Mouse (Mus musculus) adipocyte (in vitro differentiated cells): Measurements from ENCODE around the gene Auts2.

Experiments
- DNase-seq: peaks from one replicate; pipeline ENCODE4 v3.0.0-alpha.2; 2016; ENCODE audit warnings: low spot score

The Auts2 gene

DNA sequence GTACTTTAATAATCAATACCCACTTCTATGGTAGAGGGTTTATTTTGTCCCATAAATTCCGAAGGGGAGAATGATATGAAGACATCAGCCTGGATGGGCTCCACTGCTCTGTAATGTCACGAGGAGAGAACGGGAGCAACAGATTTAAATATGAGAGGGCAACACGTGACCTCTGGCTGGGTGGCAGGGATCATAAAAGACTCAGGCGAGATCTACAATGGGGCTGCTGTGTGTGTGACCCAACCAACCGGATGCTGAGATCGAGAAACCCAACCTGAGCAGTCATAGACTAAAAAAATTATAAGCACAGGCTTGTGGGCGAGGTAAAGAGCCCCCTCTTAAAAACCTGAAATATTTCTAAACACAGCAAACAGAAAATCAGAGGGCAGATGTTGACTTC is 753.5 kb downstream of the Auts2 start:
- no peak for DNase-seq

DNA sequence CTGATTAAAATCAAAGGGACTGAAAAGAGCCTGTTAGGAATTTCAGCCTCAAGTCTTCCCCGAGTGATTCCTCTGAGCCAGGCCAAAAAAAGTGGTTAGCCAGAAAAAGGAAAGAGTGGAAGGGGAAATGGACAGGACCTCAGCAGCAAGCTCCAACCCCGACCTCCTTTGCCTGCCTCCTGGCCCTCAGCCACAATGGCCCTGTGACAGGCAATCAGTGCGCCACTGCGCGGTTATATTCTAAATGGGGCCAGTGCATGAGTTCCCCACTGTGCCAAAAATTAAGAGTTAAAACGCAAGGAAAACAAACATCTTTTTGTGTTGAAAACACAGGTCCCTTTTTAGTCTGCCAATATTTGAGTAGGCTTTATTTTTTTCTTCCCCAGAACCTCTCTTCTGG is 755.1 kb downstream of the Auts2 start:
- DNase-seq: no peak

DNA sequence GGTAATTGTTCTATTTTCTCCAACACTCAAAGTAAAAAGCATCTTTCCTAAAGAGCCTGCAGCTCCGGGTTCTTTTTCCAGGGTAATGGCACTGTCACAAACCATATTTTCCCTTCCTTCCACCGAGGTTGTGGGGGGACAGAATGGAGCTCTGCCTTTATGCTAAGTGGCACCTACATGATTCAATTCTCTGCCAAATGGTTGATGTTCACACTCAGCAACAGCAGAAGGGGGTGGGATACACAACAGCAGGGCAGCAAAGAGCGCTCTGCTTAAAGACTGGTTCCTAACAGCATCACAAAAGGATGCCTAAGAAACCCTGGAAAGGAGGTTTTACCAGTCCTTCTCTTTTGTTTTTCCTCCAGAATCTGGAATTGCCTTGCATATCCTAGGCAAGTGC is 759.9 kb downstream of the Auts2 start:
- no peak for DNase-seq

DNA sequence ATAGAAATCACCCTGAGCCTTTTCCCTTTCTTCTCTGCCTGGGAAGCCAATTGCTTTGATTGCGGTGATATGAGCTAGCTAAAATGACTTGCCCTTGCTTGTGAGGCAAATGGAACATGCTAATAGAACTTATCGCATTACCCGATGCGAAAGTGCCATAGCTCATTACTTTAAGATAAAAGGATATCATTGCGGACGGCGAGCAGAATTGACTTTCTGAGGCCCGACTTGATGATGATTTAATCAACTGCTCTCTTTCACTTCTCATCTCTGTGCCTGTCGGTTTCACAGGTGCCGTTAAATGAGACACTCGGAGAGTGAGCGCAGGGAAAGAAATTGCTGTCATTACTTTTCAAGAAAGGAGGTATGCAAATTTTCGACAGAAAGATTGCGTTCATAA is 762.1 kb downstream of the Auts2 start:
- DNase-seq: no peak

DNA sequence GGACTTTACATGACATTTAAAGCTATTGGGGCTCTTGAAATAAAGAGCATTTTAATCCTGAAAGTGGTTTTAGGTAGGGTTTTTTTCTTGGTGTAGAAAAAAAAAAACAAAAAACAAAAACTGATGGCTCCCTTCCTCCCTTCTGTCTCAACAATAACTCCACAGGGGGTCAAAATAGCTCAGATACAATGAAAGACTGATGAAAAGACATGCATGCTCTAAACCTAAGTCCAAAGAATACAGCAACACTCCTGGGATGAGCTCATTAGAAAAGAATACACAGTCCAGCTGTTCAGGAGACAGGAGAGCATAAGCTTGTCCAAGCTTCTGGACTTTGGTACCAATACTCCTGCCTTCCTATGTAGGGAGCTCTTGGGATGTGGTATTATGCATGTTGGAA is 764.0 kb downstream of the Auts2 start:
- no peak for DNase-seq

DNA sequence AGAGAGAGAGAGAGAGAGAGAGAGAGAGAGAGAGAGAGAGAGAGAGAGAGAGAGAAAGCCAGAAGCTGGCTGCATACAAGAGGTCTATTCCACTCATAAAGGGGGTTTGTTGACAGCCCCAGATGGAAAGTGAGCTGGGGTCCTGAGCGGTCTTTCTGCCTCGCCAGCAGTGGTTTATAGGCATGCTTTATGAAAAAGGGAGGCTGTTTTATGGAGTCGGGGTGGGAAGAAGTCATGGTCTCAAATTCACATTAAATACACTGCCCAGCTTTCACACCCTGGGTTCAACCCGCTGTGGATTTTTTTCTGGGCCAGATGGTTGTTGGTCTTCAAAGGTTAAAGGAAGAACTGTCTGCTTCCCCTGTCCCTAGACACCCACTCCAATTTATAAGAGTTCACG is 767.5 kb downstream of the Auts2 start:
- DNase-seq: no peak

DNA sequence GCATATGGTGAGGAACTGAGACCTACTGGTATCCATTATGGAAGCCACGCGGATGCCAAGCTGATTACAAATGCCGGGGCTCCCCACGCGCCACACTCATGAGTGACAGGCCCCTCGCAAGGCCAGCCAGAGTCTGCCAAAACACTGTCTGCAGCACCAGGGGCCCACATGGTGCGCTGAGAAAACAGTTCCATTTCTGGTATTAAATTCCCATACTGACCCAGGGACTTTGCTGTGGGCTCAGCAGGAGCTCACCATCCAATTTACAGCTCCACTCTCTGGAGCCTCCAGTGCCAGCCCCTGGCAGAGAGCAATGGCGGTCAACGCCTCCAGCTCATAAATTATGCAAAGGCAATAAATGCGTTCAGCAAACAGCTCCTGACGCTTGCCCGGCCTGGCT is 767.9 kb downstream of the Auts2 start:
- DNase-seq: no peak

DNA sequence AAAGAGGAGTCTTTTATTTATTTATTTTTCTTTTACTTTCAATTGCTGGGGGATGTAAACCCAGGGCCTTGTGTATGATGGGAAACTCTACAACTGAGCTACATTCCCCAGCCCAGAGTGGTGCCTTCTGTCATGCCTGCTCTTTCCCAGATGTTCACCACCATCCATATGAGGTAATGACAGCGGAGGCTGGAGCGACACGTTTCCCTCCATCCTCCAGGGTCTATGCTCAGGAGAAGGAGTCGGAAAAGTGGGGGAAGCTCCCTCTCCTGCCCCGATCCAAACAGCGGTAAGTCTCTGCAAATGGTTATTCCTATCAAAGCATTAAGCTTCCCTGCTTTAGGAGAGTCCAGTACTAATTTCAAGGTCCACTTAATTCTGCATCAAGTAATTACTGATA is 768.4 kb downstream of the Auts2 start:
- no peak for DNase-seq

DNA sequence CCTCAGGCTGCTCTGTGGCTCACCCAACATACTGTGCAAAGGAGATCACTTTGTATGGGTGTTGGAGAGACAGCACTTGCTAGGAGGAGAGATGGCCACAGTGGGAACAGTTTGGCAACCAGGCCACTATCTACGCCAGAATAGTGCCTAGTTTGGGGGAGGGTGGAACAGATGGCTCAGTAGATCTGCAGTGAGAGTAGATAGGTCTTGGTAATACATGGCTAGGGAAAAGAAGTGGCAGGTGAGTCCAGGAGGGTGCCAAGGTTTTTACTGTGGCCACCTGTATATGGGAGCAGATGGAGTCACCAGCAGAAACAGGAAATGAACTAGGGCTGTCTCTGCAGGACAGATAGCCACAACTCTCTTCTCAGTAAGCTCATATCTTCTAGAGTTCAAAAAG is 770.5 kb downstream of the Auts2 start:
- no peak for DNase-seq

DNA sequence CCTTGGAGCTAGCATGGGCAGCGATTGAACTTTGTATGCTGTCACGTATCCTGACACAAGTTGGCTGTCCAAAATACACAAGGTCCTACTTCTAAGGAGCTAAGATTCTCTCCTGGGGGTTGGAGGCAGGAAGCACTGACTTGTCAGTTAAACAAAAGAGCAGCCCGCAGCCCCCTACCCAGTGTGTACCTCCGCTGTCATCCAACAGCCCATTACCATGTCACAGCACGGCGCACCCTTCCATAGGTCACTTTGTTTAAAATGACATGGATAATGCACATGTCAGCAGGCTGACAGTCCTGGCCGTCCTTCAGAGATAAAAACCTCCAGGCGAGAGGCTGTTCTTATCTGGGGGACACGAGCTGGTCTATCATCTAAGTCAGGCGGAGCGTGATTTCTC is 773.9 kb downstream of the Auts2 start:
- no peak for DNase-seq

DNA sequence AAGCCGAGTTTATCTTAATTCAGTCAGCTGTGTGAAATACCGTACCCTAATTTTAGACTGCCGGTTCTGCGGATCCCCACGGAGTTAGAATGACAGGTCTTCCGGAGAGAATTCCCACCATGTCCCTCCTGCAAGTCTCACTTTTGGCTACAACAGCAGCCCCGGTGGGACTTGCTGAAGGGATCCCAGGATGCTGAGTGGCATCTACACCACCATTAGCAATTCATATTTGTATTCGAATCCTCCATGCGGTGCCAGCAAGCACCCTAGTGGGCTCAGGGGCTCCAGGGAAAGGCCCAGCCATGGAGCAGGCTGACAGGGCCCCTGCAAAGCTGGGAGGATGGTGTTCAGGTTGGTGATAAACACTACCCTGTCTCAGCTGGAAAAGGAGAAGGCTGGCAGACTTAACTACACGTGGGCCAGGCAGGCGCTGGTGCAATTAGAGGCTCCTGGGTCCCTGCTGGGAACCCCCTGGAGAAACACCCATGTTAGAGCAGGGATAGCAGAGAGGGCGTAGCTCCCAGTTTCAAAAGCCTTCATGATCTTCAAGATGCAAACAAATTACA is 775.4 kb downstream of the Auts2 start:
- DNase-seq: no peak

DNA sequence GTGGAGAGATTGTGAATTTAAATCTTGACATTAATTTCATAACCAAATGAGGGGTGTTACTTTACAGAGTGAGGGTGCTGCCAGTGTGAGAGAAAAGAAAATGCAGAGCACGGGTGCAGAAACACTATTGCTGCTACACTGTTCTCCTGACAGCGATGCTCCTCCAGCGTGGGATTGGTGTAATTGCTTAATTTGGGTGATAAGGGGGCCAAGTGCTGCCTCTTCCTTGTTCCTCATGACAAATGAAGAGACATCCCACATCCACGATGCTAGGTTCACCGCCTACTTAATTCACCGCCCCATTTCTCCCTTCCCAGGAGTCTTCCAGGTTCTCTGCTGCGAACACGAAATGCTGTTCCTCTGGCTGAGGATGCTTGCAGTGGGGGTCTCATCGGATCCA is 776.0 kb downstream of the Auts2 start:
- no peak for DNase-seq

DNA sequence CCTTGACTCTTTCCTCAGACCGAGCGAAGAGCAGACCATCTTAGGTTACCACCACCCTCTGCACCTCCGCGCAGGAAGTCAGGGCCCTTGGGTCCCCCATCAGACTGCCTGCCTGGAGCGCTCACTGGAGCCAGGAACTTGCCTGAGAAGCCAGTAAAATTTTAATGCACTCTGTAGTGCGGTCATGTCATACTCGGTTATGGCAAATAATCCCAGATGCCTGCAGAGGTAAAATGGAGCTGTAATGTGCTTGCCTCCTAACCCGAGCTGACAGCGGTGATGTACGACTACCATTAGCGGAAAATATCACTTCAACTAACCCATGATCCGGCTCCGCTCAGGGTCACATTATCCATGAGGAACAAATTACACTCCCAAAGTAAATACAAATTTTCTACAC is 783.7 kb downstream of the Auts2 start:
- no peak for DNase-seq

DNA sequence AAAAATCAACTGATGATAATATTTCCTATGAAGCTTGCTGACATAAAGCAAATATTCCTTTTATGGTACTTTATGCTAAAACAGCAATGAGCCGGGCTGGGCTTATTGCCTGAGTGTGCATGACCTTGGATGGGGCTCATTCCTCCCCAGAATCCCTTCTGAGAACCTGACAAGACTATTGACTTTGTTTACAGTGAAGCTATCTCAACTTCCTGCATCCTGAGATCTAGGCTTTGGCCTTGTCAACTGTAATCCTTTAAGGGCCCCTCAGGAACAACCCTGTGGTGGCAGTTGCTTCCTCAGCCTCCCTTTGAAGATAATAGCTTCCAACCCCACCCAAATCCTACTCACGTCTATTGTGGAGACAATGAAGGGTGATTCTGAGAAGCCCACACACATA is 792.8 kb downstream of the Auts2 start:
- no peak for DNase-seq

DNA sequence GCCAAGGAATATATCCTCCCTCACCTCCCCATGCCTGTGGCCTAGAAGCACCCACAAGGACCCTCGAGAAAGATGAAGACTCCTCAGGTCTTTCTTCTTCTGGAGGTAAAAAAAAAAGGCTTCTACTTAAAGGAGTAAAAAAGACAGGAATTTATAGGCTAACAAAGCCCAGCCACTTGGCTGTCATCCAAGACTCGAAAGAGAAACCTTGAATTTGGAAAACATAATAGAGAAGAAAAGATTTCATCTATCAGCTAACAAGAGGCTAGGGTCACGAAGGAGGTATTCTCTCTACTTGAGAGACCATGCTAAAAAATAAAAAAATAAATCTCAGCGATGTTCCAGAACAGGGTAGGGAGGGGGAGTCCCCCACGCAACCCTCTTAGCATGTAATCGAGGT is 793.9 kb downstream of the Auts2 start:
- DNase-seq: no peak

DNA sequence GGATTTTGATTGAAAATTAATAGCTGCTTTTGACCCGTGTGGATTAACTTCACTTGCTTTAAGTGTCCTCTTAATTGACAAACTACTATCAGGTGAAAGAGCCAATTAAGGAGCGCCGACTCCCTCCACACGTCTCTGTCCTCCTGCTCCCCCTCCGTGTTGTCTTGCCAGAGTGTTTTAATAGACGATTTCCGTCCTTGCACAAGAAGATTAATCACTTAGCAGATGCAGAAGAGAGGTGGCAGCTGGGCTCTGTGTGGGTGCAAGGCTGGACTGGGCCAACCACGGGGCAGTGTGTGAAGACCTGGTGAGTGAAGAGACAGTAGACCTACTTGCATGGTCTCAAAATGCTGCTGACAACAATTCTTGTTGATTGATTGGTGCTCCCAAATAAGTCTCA is 800.1 kb downstream of the Auts2 start:
- no peak for DNase-seq

DNA sequence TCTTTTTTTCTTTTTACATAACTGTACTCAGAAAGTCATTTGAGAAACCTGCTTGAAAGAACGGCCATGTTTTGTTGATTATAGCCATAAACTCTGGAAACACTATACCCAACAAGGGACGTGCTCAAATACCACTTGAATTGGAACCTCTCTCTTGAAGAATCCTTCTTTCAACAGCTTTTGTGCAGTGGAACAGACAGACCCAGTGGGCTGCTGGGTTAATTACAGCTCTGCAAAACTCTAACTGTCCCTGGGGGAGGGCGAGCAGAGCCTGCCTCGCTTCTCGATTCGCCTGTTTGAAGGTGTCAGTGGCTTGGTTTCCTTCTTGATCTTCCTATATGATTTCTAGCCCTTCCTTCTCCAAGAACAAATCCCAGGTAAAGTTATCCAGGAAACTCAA is 805.7 kb downstream of the Auts2 start:
- DNase-seq: no peak

DNA sequence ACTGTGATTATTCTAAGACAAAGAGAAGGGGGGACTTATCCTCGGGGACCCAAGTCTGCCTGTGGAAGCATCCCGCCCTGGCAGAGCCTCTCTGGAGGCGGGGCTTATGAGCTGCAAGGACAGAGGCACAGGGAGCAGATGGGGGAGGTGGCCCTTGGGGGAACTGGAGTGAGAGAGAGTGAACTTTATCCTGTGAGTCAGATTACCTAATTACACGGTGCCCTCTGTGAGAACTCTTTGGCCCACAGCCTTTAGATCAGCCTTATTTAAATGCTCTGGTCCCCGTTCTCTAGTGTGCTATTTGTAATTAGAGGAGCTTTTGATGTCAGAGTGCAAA is 809.9 kb downstream of the Auts2 start:
- DNase-seq: no peak

DNA sequence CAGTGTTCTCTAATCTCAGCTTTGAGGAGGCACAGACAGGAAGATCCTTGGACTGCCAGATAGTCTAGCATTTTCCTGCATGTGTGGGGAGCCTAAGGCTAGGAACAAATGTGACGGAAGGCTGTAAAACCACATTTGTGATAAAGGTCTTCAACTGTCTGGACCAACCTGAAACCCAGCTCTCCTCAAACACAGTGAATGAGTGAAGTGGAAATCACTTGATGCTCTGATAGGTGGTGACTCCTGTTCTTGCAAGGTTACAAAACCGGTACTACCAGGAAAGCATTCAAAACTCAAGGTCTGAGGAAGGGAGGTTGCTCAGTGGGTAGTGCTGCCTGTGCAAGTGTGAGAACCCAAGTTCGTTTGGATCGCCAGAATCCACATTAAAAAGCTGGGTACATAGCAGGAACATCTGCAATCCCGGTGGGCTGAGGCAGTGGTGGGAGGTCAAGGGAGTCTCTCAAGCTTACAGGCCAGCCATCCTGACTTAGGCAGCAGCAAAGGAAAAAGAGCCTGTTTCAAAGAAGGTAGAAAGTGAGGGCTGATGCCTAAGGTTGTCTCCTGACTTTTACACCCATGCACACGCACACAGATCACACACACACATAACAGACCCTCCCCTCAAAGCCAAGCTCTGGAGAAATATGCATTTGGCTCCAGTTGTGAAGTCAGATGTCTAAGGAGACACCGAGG is 810.4 kb downstream of the Auts2 start:
- no peak for DNase-seq

DNA sequence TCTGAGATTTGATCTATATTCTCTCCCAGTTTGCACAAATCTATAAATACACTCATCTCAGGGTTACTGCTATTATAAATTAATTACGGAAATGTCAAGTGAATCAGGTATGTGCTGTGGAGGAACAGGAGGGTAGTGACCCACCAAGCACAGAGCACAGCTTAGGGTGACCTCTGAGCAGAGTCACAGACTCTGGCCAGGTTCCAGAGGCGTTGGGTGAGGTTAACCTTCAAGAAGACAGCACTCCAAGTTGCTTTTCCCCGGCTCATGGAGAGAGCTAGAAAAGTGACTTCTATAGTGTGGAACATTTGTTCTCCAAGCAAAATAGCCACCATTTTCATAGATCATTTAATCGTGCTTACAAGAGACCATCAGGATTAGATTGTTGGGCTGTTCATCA is 813.7 kb downstream of the Auts2 start:
- no peak for DNase-seq

DNA sequence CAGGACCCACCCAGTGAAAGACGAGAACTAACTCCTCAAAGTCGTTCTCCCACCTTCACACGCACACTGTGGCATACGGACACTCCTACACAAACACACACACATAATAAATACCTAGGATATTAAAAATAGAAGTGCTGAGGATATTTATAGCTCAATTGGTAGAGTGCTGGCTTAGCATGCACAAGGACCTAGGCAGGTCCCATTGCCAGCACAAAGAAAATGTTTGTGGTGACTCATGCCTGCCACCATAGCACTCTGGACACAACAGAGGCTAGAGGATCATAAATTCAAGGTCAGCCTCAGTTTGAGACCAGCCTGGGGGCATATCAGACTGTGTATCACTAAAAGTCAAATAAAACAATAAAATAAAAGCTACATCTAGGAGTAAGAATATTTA is 815.2 kb downstream of the Auts2 start:
- no peak for DNase-seq

DNA sequence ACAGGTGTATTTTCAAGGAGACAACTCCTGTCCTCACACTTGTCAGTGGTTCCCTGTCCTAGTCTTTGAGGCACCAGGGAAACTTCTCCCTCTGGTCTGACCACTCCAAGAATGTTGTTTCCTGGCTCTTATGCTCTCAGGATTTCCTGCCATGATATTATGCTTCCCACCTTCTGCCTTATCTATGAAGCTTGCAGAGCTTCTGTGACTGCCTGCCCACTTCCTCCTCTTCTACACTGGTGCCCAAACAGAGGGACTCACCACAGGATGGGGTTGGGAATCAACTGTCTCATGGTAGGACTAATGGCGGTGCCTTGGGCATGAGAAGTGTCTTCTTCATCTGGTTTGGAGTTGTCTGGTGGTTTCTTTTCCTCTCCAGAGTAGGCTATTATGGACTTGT is 818.6 kb downstream of the Auts2 start:
- DNase-seq: no peak

DNA sequence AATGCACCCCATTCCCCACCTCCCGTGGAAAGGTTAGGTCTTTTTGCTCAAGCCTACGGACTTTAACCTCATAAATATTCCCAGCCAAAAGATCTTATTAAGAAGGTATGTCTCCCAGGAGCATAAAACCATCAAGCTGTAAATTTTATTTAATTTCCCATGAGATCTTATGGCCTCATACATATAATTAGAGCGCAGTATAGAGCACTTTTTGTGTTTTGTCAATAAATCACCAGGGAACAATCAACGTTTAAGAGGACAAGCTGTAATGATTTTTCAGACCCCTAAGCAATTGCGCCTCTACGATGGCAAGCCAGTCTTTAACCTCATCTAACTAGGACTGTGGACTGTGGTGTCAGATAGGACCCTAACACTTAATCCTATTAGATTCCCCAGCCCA is 820.4 kb downstream of the Auts2 start:
- DNase-seq: no peak

DNA sequence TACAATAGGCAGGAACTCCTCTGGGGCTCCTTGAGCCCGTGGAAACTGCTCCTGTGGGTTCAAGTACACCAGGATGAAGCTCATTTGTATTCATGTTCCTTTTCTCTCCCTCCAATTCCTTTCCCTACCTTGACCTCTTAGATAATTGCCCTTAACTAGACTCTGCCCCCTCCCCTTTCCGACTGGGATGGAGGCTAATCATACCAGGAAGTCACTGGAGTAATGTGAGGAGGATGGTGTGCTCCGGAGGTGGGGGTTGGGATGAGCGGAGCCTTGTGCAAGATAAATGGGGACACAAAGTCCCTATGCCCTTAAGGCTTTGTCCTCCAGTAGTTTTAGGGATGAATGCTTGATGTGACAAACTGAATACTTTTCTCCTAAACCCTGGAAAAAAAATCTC is 820.8 kb downstream of the Auts2 start:
- DNase-seq: no peak

DNA sequence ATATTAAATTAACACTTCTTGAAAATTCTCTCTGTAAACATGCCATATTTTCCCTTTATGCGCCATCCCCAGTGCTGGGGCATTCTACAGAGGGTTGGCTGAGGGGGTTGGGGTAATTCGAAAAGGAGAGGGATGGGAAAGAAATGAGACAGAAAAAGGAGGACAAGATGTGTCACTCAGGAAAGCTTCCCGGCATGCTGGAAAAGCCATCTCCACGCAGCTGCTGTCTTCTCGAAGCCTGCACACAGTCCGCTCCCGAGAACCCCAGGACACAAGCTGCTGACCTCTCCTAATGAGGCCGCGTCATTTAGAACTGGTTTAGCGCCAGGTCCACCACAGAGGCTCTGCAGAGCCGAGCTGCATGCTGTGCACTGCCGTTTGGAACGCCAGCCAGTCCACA is 825.1 kb downstream of the Auts2 start:
- DNase-seq: no peak
